Mouse (Mus musculus): Measurements from ENCODE around the gene Supt6.

- TF ChIP-seq CTCF (IDR thresholded peaks at IDR 0.05; ENCODE audit: insufficient read depth, low read length) (no peak), POLR2A (IDR thresholded peaks at IDR 0.05; ENCODE audit: borderline replicate concordance, extremely low read depth, low read depth, low read length) (peak; percentile 91)
These were observed at the start of gene Supt6, which contains the start of gene Sdf2 for GRCm38 (mm10) chr11:78245627-78246317.

Measured in lung, adult 2 months (tissue).